Mouse (Mus musculus): ENCODE results near the gene Ptprj. TPM values are rescaled to one million over a fixed set of nuclear protein-coding genes. Genes with fewer than 3 reads are reported as not detected.

Gene Ptprj
- polyA plus RNA-seq, 1 experiment from 2014 or later = 2.8 TPM

- Histone ChIP-seq H3K4me2 (no peak overlapping the region), H3K9me3 (no peaks in the 10 kb centered on the region), H3K36me3 (no peaks in the 10 kb centered on the region), H3K27me3 (no peaks in the 10 kb centered on the region), H3K4me1 (no peaks in the 10 kb centered on the region), H3K9ac (no peak overlapping the region), H3K4me3 (no peak overlapping the region), H3K27ac (no peak overlapping the region)
- ATAC-seq (ENCODE audit: insufficient number of reproducible peaks, insufficient read depth, low FRiP score, low TSS enrichment, low read depth) = no peak
- WGBS = 36% methylated on average over 9 of the region's 9 CpGs
Observed at GRCm38 (mm10) chr2:90536555-90536954, 43.9 kb downstream of the Ptprj start.

GRCm38 (mm10) chr2:90534751-90535150 lies 45.7 kb downstream of the Ptprj start:
- Histone ChIP-seq H3K4me1 (no peaks in the 10 kb centered on the region), H3K9me3 (no peaks in the 10 kb centered on the region), H3K27ac (no peak overlapping the region), H3K36me3 (no peaks in the 10 kb centered on the region), H3K9ac (no peak overlapping the region), H3K4me3 (no peak overlapping the region), H3K27me3 (no peaks in the 10 kb centered on the region), H3K4me2 (no peak overlapping the region)
- WGBS = 92% methylated on average over 6 of the region's 6 CpGs
- no peak for ATAC-seq (ENCODE audit: insufficient number of reproducible peaks, insufficient read depth, low FRiP score, low TSS enrichment, low read depth)

GRCm38 (mm10) chr2:90533944-90534343 lies 46.5 kb downstream of the Ptprj start:
- ATAC-seq (ENCODE audit: insufficient number of reproducible peaks, insufficient read depth, low FRiP score, low TSS enrichment, low read depth) = no peak
- Histone ChIP-seq H3K9me3 (no peaks in the 10 kb centered on the region), H3K27ac (no peak overlapping the region), H3K9ac (no peak overlapping the region), H3K4me3 (no peak overlapping the region), H3K4me2 (no peak overlapping the region), H3K4me1 (no peaks in the 10 kb centered on the region), H3K36me3 (no peaks in the 10 kb centered on the region), H3K27me3 (no peaks in the 10 kb centered on the region)
- WGBS = 95% methylated on average over 7 of the region's 7 CpGs

- Histone ChIP-seq H3K4me3 (no peak overlapping the region), H3K4me1 (peaks cover 6% of the 10 kb centered on the region), H3K4me2 (no peak overlapping the region), H3K9me3 (no peaks in the 10 kb centered on the region), H3K36me3 (no peaks in the 10 kb centered on the region), H3K27ac (no peak overlapping the region), H3K9ac (no peak overlapping the region), H3K27me3 (no peaks in the 10 kb centered on the region)
- WGBS = 92% methylated on average over 5 of the region's 5 CpGs
- ATAC-seq (ENCODE audit: insufficient number of reproducible peaks, insufficient read depth, low FRiP score, low TSS enrichment, low read depth) = no peak
Observed at GRCm38 (mm10) chr2:90532095-90532494, 48.4 kb downstream of the Ptprj start.

- peaks cover 23% of the 10 kb centered on the region for H3K4me1 ChIP-seq
- WGBS = 91% methylated on average over 5 of the region's 5 CpGs
Observed at GRCm38 (mm10) chr2:90528107-90528506, 52.3 kb downstream of the Ptprj start.

GRCm38 (mm10) chr2:90526971-90527370 lies 53.5 kb downstream of the Ptprj start:
- Histone ChIP-seq H3K4me2 (peak overlapping the region; percentile 38), H3K27ac (peak overlapping the region; percentile 82), H3K9ac (peak overlapping the region; percentile 55; the same call in 1 of the 2 replicates), H3K9me3 (no peaks in the 10 kb centered on the region), H3K36me3 (no peaks in the 10 kb centered on the region), H3K4me3 (no peak overlapping the region), H3K4me1 (peaks cover 23% of the 10 kb centered on the region), H3K27me3 (no peaks in the 10 kb centered on the region)
- no peak for ATAC-seq (ENCODE audit: insufficient number of reproducible peaks, insufficient read depth, low FRiP score, low TSS enrichment, low read depth)
- 28% methylated on average over 6 of the region's 6 CpGs for WGBS

More at GRCm38 (mm10) chr2:90528107-90528506, 52.3 kb downstream of the Ptprj start:
- Histone ChIP-seq H3K9me3 (no peaks in the 10 kb centered on the region), H3K36me3 (no peaks in the 10 kb centered on the region), H3K9ac (no peak overlapping the region), H3K27me3 (no peaks in the 10 kb centered on the region), H3K4me2 (no peak overlapping the region), H3K4me3 (no peak overlapping the region), H3K27ac (no peak overlapping the region)
- no peak for ATAC-seq (ENCODE audit: insufficient number of reproducible peaks, insufficient read depth, low FRiP score, low TSS enrichment, low read depth)

- ATAC-seq (ENCODE audit: insufficient number of reproducible peaks, insufficient read depth, low FRiP score, low TSS enrichment, low read depth) = no peak
- Histone ChIP-seq H3K4me1 (peaks cover 23% of the 10 kb centered on the region), H3K36me3 (no peaks in the 10 kb centered on the region), H3K4me2 (peak overlapping the region; percentile 38), H3K27ac (peak overlapping the region; percentile 82), H3K27me3 (no peaks in the 10 kb centered on the region), H3K9ac (0 out of 2 replicates have a peak overlapping the region, but pooled peaks have one; percentile 55), H3K9me3 (no peaks in the 10 kb centered on the region), H3K4me3 (no peak overlapping the region)
- 25% methylated on average over 6 of the region's 6 CpGs for WGBS
Observed at GRCm38 (mm10) chr2:90526564-90526963, 53.9 kb downstream of the Ptprj start.

- WGBS = 82% methylated on average over 14 of the region's 14 CpGs
- no peak overlapping the region for H3K9ac ChIP-seq
Observed at GRCm38 (mm10) chr2:90525807-90526206, 54.6 kb downstream of the Ptprj start.

GRCm38 (mm10) chr2:90522455-90522854 lies 58.0 kb downstream of the Ptprj start:
- Histone ChIP-seq H3K27me3 (no peaks in the 10 kb centered on the region), H3K4me3 (no peak overlapping the region), H3K36me3 (no peaks in the 10 kb centered on the region), H3K9me3 (no peaks in the 10 kb centered on the region), H3K4me2 (no peak overlapping the region), H3K4me1 (peaks cover 21% of the 10 kb centered on the region), H3K9ac (no peak overlapping the region), H3K27ac (no peak overlapping the region)
- WGBS = 90% methylated on average over 6 of the region's 6 CpGs
- ATAC-seq (ENCODE audit: insufficient number of reproducible peaks, insufficient read depth, low FRiP score, low TSS enrichment, low read depth) = no peak

More at GRCm38 (mm10) chr2:90525807-90526206, 54.6 kb downstream of the Ptprj start:
- H3K9me3 ChIP-seq = no peaks in the 10 kb centered on the region
- no peaks in the 10 kb centered on the region for H3K27me3 ChIP-seq
- peak overlapping the region; percentile 82 for H3K27ac ChIP-seq
- H3K4me2 ChIP-seq = no peak overlapping the region
- no peak for ATAC-seq (ENCODE audit: insufficient number of reproducible peaks, insufficient read depth, low FRiP score, low TSS enrichment, low read depth)
- no peak overlapping the region for H3K4me3 ChIP-seq
- H3K36me3 ChIP-seq = no peaks in the 10 kb centered on the region
- peaks cover 23% of the 10 kb centered on the region for H3K4me1 ChIP-seq

GRCm38 (mm10) chr2:90521909-90522308 lies 58.5 kb downstream of the Ptprj start:
- no peak overlapping the region for H3K27ac ChIP-seq
- WGBS = 72% methylated on average over 1 of the region's 1 CpGs
- no peak overlapping the region for H3K4me3 ChIP-seq
- H3K9me3 ChIP-seq = no peaks in the 10 kb centered on the region
- H3K36me3 ChIP-seq = no peaks in the 10 kb centered on the region
- ATAC-seq (ENCODE audit: insufficient number of reproducible peaks, insufficient read depth, low FRiP score, low TSS enrichment, low read depth) = no peak
- H3K4me2 ChIP-seq = no peak overlapping the region
- no peaks in the 10 kb centered on the region for H3K27me3 ChIP-seq
- no peak overlapping the region for H3K9ac ChIP-seq
- peaks cover 16% of the 10 kb centered on the region for H3K4me1 ChIP-seq

GRCm38 (mm10) chr2:90518296-90518695 lies 62.2 kb downstream of the Ptprj start:
- H3K36me3 ChIP-seq = no peaks in the 10 kb centered on the region
- no peaks in the 10 kb centered on the region for H3K9me3 ChIP-seq
- no peak overlapping the region for H3K4me3 ChIP-seq
- no peak overlapping the region for H3K4me2 ChIP-seq
- WGBS = 89% methylated on average over 6 of the region's 6 CpGs
- H3K27me3 ChIP-seq = no peaks in the 10 kb centered on the region
- H3K4me1 ChIP-seq = 0 out of 2 replicates have a peak, but pooled peaks cover 3% of the 10 kb centered on the region
- ATAC-seq (ENCODE audit: insufficient number of reproducible peaks, insufficient read depth, low FRiP score, low TSS enrichment, low read depth) = no peak
- H3K9ac ChIP-seq = no peak overlapping the region
- no peak overlapping the region for H3K27ac ChIP-seq

- Histone ChIP-seq H3K9me3 (no peaks in the 10 kb centered on the region), H3K9ac (no peak overlapping the region), H3K27ac (no peak overlapping the region), H3K4me3 (no peak overlapping the region), H3K4me1 (0 out of 2 replicates have a peak, but pooled peaks cover 3% of the 10 kb centered on the region), H3K27me3 (no peaks in the 10 kb centered on the region), H3K36me3 (no peaks in the 10 kb centered on the region), H3K4me2 (no peak overlapping the region)
- no peak for ATAC-seq (ENCODE audit: insufficient number of reproducible peaks, insufficient read depth, low FRiP score, low TSS enrichment, low read depth)
- WGBS = 68% methylated on average over 5 of the region's 5 CpGs
Observed at GRCm38 (mm10) chr2:90514969-90515368, 65.5 kb downstream of the Ptprj start.

Data from embryonic facial prominence, embryonic 13.5 days (tissue).